Mouse (Mus musculus): Measurements from ENCODE around the gene Gabpb2.
A peak's percentile ranks its signal among the peaks of the same experiment; 100 is the strongest.

Gabpb2 gene

GRCm38 (mm10) chr3:95235386-95236301 is 17.9 kb upstream of the Gabpb2 start:
- TF ChIP-seq POU5F1 (IDR thresholded peaks at IDR 0.05; ENCODE audit: borderline replicate concordance, low read length) (no peak), CTCF (conservative IDR thresholded peaks at IDR 0.05; ENCODE audit: low read length) (no peak), NANOG (IDR thresholded peaks at IDR 0.05; ENCODE audit: borderline replicate concordance, low read length) (no peak)
- Histone ChIP-seq H3K4me3 (replicated peaks; ENCODE audit: low read length) (peak overlapping the region; percentile 30; the same call in 1 of the 2 replicates), H3K27me3 (ENCODE audit: insufficient read depth, low read length) (peaks cover 1% of the 10 kb centered on the region; the same call in 1 of the 2 replicates), H3K36me3 (ENCODE audit: insufficient read depth, low read length) (peaks cover 78% of the 10 kb centered on the region), H3K9me3 (ENCODE audit: low read length) (no peaks in the 10 kb centered on the region), H3K4me1 (replicated peaks; ENCODE audit: low read depth, low read length) (peaks cover 94% of the 10 kb centered on the region)

GRCm38 (mm10) chr3:95233303-95233980 is 15.7 kb upstream of the Gabpb2 start:
- no peaks in the 10 kb centered on the region for H3K27me3 ChIP-seq (ENCODE audit: insufficient read depth, low read length)
- peaks cover 76% of the 10 kb centered on the region for H3K36me3 ChIP-seq (ENCODE audit: insufficient read depth, low read length)
- H3K4me1 ChIP-seq (replicated peaks; ENCODE audit: low read depth, low read length): peaks cover 85% of the 10 kb centered on the region
- no peaks in the 10 kb centered on the region for H3K9me3 ChIP-seq (ENCODE audit: low read length)
- H3K4me3 ChIP-seq (replicated peaks; ENCODE audit: low read length): peak overlapping the region; percentile 92; the same call in 1 of the 2 replicates
- no peak for TF ChIP-seq NANOG (IDR thresholded peaks at IDR 0.05; ENCODE audit: borderline replicate concordance, low read length)
- TF ChIP-seq CTCF (conservative IDR thresholded peaks at IDR 0.05; ENCODE audit: low read length): no peak
- TF ChIP-seq POU5F1 (IDR thresholded peaks at IDR 0.05; ENCODE audit: borderline replicate concordance, low read length): no peak

GRCm38 (mm10) chr3:95232771-95233170 is 15.1 kb upstream of the Gabpb2 start:
- no peaks in the 10 kb centered on the region for H3K27me3 ChIP-seq (ENCODE audit: insufficient read depth, low read length)
- peaks cover 70% of the 10 kb centered on the region for H3K36me3 ChIP-seq (ENCODE audit: insufficient read depth, low read length)
- TF ChIP-seq POU5F1 (IDR thresholded peaks at IDR 0.05; ENCODE audit: borderline replicate concordance, low read length) (no peak), NANOG (IDR thresholded peaks at IDR 0.05; ENCODE audit: borderline replicate concordance, low read length) (no peak), CTCF (conservative IDR thresholded peaks at IDR 0.05; ENCODE audit: low read length) (no peak)
- H3K9me3 ChIP-seq (ENCODE audit: low read length): no peaks in the 10 kb centered on the region
- H3K4me1 ChIP-seq (replicated peaks; ENCODE audit: low read depth, low read length): peaks cover 81% of the 10 kb centered on the region
- peak overlapping the region; percentile 92 for H3K4me3 ChIP-seq (replicated peaks; ENCODE audit: low read length)

- TF ChIP-seq POU5F1 (IDR thresholded peaks at IDR 0.05; ENCODE audit: borderline replicate concordance, low read length) (no peak), NANOG (IDR thresholded peaks at IDR 0.05; ENCODE audit: borderline replicate concordance, low read length) (no peak), CTCF (conservative IDR thresholded peaks at IDR 0.05; ENCODE audit: low read length) (no peak)
- peaks cover 58% of the 10 kb centered on the region for H3K36me3 ChIP-seq (ENCODE audit: insufficient read depth, low read length)
- peaks cover 81% of the 10 kb centered on the region for H3K4me1 ChIP-seq (replicated peaks; ENCODE audit: low read depth, low read length)
- H3K9me3 ChIP-seq (ENCODE audit: low read length): no peaks in the 10 kb centered on the region
- no peaks in the 10 kb centered on the region for H3K27me3 ChIP-seq (ENCODE audit: insufficient read depth, low read length)
- peak within 1 kb of the TSS; percentile 92 for H3K4me3 ChIP-seq (replicated peaks; ENCODE audit: low read length)
These were observed 13.8 kb upstream of the Gabpb2 start, which contains the start of gene Mllt11 for GRCm38 (mm10) chr3:95231298-95232221. TSS of gene Mllt11 (minus strand) at chr3:95232171.

GRCm38 (mm10) chr3:95230495-95231297 is 13.0 kb upstream of the Gabpb2 start:
- H3K4me3 ChIP-seq (replicated peaks; ENCODE audit: low read length): peak overlapping the region; percentile 92
- TF ChIP-seq NANOG (IDR thresholded peaks at IDR 0.05; ENCODE audit: borderline replicate concordance, low read length): no peak
- TF ChIP-seq CTCF (conservative IDR thresholded peaks at IDR 0.05; ENCODE audit: low read length): no peak
- TF ChIP-seq POU5F1 (IDR thresholded peaks at IDR 0.05; ENCODE audit: borderline replicate concordance, low read length): no peak

GRCm38 (mm10) chr3:95229781-95230494 is 12.2 kb upstream of the Gabpb2 start:
- Histone ChIP-seq H3K4me3 (replicated peaks; ENCODE audit: low read length) (peak overlapping the region; percentile 92), H3K9me3 (ENCODE audit: low read length) (no peaks in the 10 kb centered on the region), H3K27me3 (ENCODE audit: insufficient read depth, low read length) (no peaks in the 10 kb centered on the region), H3K4me1 (replicated peaks; ENCODE audit: low read depth, low read length) (peaks cover 81% of the 10 kb centered on the region), H3K36me3 (ENCODE audit: insufficient read depth, low read length) (peaks cover 52% of the 10 kb centered on the region)
- TF ChIP-seq POU5F1 (IDR thresholded peaks at IDR 0.05; ENCODE audit: borderline replicate concordance, low read length): no peak
- TF ChIP-seq NANOG (IDR thresholded peaks at IDR 0.05; ENCODE audit: borderline replicate concordance, low read length): no peak
- no peak for TF ChIP-seq CTCF (conservative IDR thresholded peaks at IDR 0.05; ENCODE audit: low read length)

More at GRCm38 (mm10) chr3:95230495-95231297, 13.0 kb upstream of the Gabpb2 start:
- Histone ChIP-seq H3K9me3 (ENCODE audit: low read length) (no peaks in the 10 kb centered on the region), H3K27me3 (ENCODE audit: insufficient read depth, low read length) (no peaks in the 10 kb centered on the region), H3K4me1 (replicated peaks; ENCODE audit: low read depth, low read length) (peaks cover 81% of the 10 kb centered on the region), H3K36me3 (ENCODE audit: insufficient read depth, low read length) (peaks cover 52% of the 10 kb centered on the region)

Data from E14TG2a.4 (cell line).